Mouse (Mus musculus) embryonic facial prominence, embryonic 11.5 days (tissue): ENCODE measurements around the gene Rfx7. TPM values are rescaled to one million over a fixed set of nuclear protein-coding genes. Genes with fewer than 3 reads are reported as not detected.

ENCODE experiments used
- ATAC-seq: fragments of 200-750 bp; cut with Nextera tagmentation; replicated peaks from 2 replicates; pipeline ENCODE4 v1.8.0; 2017; ENCODE audit warnings: low read depth; ENCODE audit not compliant: insufficient number of reproducible peaks, low FRiP score, low TSS enrichment
- DNase-seq: peaks from one replicate; pipeline ENCODE4 v3.0.0-alpha.2; 2015; ENCODE audit warnings: low spot score
- H3K27ac ChIP-seq: fragments of 300-500 bp; sonication (generic); replicated peaks from 2 replicates; pipeline ENCODE4 v1.5.1; 2014; ENCODE audit warnings: mild to moderate bottlenecking, low read depth, low read length, control low read depth
- H3K27me3 ChIP-seq: fragments of 300-500 bp; sonication (generic); 2 replicates; pipeline ENCODE4 v1.6.1; 2014; ENCODE audit warnings: mild to moderate bottlenecking, low read length, moderate library complexity, mixed read lengths; ENCODE audit not compliant: control insufficient read depth, insufficient read depth
- H3K36me3 ChIP-seq: fragments of 300-500 bp; sonication (generic); replicated peaks from 2 replicates; pipeline ENCODE4 v1.6.1; 2014; ENCODE audit warnings: low read depth, mild to moderate bottlenecking, low read length, moderate library complexity, mixed read lengths; ENCODE audit not compliant: control insufficient read depth, insufficient read depth
- H3K4me1 ChIP-seq: fragments of 300-500 bp; sonication (generic); 2 replicates; pipeline ENCODE4 v1.6.1; 2014; ENCODE audit warnings: low read length, mixed read lengths; ENCODE audit not compliant: control insufficient read depth, insufficient read depth
- H3K4me2 ChIP-seq: fragments of 300-500 bp; sonication (generic); 2 replicates; pipeline ENCODE4 v1.6.1; 2014; ENCODE audit warnings: low read depth, mild to moderate bottlenecking, control low read depth, low read length, moderate library complexity
- H3K4me3 ChIP-seq: fragments of 300-500 bp; sonication (generic); 2 replicates; pipeline ENCODE4 v1.5.1; 2014; ENCODE audit warnings: low read depth, low read length, control low read depth
- H3K9ac ChIP-seq: fragments of 300-500 bp; sonication (generic); replicated peaks from 2 replicates; pipeline ENCODE4 v1.6.1; 2014; ENCODE audit warnings: mild to moderate bottlenecking, control low read depth, low read length
- H3K9me3 ChIP-seq: fragments of 300-500 bp; sonication (generic); replicated peaks from 2 replicates; pipeline ENCODE4 v1.6.1; 2016; ENCODE audit warnings: mild to moderate bottlenecking, low read length, inconsistent platforms, mixed read lengths; ENCODE audit not compliant: control insufficient read depth
- WGBS: fragments of 180-500 bp; shearing (Covaris S2); extraction: QIAGEN DNeasy Blood & Tissue Kit; methylation state at CpG from one replicate; pipeline ENCODE4 v1.1.7; 2014; 5-methylcytosine and 5-hydroxymethylcytosine counted together
- polyA plus RNA-seq: library from polyadenylated mRNA; unstranded; fragments of >200 nt; fragmentation: Nextera tagmentation; extraction: Ambion mirVana; gene quantifications from 2 replicates; pipeline ENCODE4 v1.2.1, GENCODE M21; 2014

Gene Rfx7
- polyA plus RNA-seq, 1 experiment from 2014 or later: 19.9 TPM

- Histone ChIP-seq H3K4me3 (no peak overlapping the region), H3K4me2 (no peak overlapping the region), H3K36me3 (no peaks in the 10 kb centered on the region), H3K27me3 (no peaks in the 10 kb centered on the region), H3K9me3 (no peaks in the 10 kb centered on the region), H3K4me1 (peaks cover 6% of the 10 kb centered on the region), H3K9ac (no peak overlapping the region), H3K27ac (no peak overlapping the region)
- DNase-seq (no peak), ATAC-seq (no peak)
- WGBS: 18% methylated on average over 4 of the region's 4 CpGs
Observed at GRCm38 (mm10) chr9:72656491-72656890, 124.5 kb downstream of the Rfx7 start.

- Histone ChIP-seq H3K4me1 (peaks cover 6% of the 10 kb centered on the region), H3K9ac (no peak overlapping the region), H3K27me3 (no peaks in the 10 kb centered on the region), H3K36me3 (no peaks in the 10 kb centered on the region), H3K27ac (no peak overlapping the region), H3K4me2 (no peak overlapping the region), H3K9me3 (no peaks in the 10 kb centered on the region), H3K4me3 (no peak overlapping the region)
- 40% methylated on average over 3 of the region's 3 CpGs for WGBS
- DNase-seq (no peak), ATAC-seq (no peak)
Observed at GRCm38 (mm10) chr9:72656940-72657339, 124.9 kb downstream of the Rfx7 start.

GRCm38 (mm10) chr9:72657694-72658093 lies 125.7 kb downstream of the Rfx7 start:
- Histone ChIP-seq H3K36me3 (no peaks in the 10 kb centered on the region), H3K9me3 (no peaks in the 10 kb centered on the region), H3K27me3 (no peaks in the 10 kb centered on the region), H3K4me3 (no peak overlapping the region), H3K27ac (no peak overlapping the region), H3K4me2 (no peak overlapping the region), H3K9ac (no peak overlapping the region), H3K4me1 (peaks cover 3% of the 10 kb centered on the region)
- ATAC-seq (no peak), DNase-seq (no peak)
- WGBS: 95% methylated on average over 1 of the region's 1 CpGs

- Histone ChIP-seq H3K4me3 (no peak overlapping the region), H3K9me3 (no peaks in the 10 kb centered on the region), H3K4me2 (no peak overlapping the region), H3K4me1 (peaks cover 2% of the 10 kb centered on the region; the same call in 1 of the 2 replicates), H3K27ac (no peak overlapping the region), H3K36me3 (no peaks in the 10 kb centered on the region), H3K27me3 (no peaks in the 10 kb centered on the region), H3K9ac (no peak overlapping the region)
- no peak for ATAC-seq
- 88% methylated on average over 4 of the region's 4 CpGs for WGBS
- no peak for DNase-seq
Observed at GRCm38 (mm10) chr9:72660139-72660538, 128.1 kb downstream of the Rfx7 start.

GRCm38 (mm10) chr9:72660911-72661310 lies 128.9 kb downstream of the Rfx7 start:
- H3K9ac ChIP-seq: no peak overlapping the region
- no peak overlapping the region for H3K4me2 ChIP-seq
- H3K4me3 ChIP-seq: no peak overlapping the region
- no peak for DNase-seq
- 0 out of 2 replicates have a peak overlapping the region, but pooled peaks have one; percentile 7 for H3K27ac ChIP-seq
- H3K27me3 ChIP-seq: no peaks in the 10 kb centered on the region
- no peak for ATAC-seq
- no peaks in the 10 kb centered on the region for H3K4me1 ChIP-seq
- WGBS: 57% methylated on average over 1 of the region's 1 CpGs
- H3K9me3 ChIP-seq: no peaks in the 10 kb centered on the region
- H3K36me3 ChIP-seq: no peaks in the 10 kb centered on the region; the same call in 1 of the 2 replicates

- under 1% methylated on average over 13 of the region's 13 CpGs for WGBS
- H3K4me1 ChIP-seq: no peaks in the 10 kb centered on the region
- ATAC-seq: no peak
Observed at GRCm38 (mm10) chr9:72661561-72661894, 129.5 kb downstream of the Rfx7 start.

GRCm38 (mm10) chr9:72661895-72662661 lies 130.0 kb downstream of the Rfx7 start, which contains the start of gene Nedd4:
TSS of gene Nedd4 (plus strand) at chr9:72662346.
- Histone ChIP-seq H3K9me3 (no peaks in the 10 kb centered on the region), H3K36me3 (peaks cover 3% of the 10 kb centered on the region), H3K4me2 (peak within 1 kb of the TSS; percentile 67), H3K27ac (peak within 1 kb of the TSS; percentile 100), H3K4me1 (no peaks in the 10 kb centered on the region), H3K4me3 (peak within 1 kb of the TSS; percentile 99), H3K9ac (peak within 1 kb of the TSS; percentile 100), H3K27me3 (no peaks in the 10 kb centered on the region)
- WGBS: under 1% methylated on average over 72 of the region's 83 CpGs
- ATAC-seq: peak; percentile 88
- peak; percentile 96 for DNase-seq

More at GRCm38 (mm10) chr9:72661561-72661894, 129.5 kb downstream of the Rfx7 start:
- peak overlapping the region; percentile 67 for H3K4me2 ChIP-seq
- peak overlapping the region; percentile 99 for H3K4me3 ChIP-seq
- H3K27ac ChIP-seq: peak overlapping the region; percentile 100
- no peak for DNase-seq
- no peaks in the 10 kb centered on the region for H3K9me3 ChIP-seq
- H3K36me3 ChIP-seq: no peaks in the 10 kb centered on the region; the same call in none of the 2 replicates
- H3K9ac ChIP-seq: peak overlapping the region; percentile 100
- no peaks in the 10 kb centered on the region for H3K27me3 ChIP-seq
